Mouse (Mus musculus) erythroblast, embryonic 14.5 days (primary cell): ENCODE measurements around the gene Ptprd.

Experiments
- GATA1 ChIP-seq: IDR thresholded peaks from 2 replicates; pipeline ENCODE4 v1.6.1; 2012; ENCODE audit warnings: low read length, inconsistent platforms, mixed read lengths
- TAL1 ChIP-seq: IDR thresholded peaks from 3 replicates; pipeline ENCODE4 v1.6.1; 2012; ENCODE audit warnings: low read length, inconsistent platforms, mixed read lengths

GRCm38 (mm10) chr4:77283423-77283822, 928.3 kb downstream of the Ptprd start:
- TF ChIP-seq GATA1 (no peak), TAL1 (no peak)
